Mouse (Mus musculus) liver, adult (tissue): Measurements from ENCODE around the gene Syndig1.

ENCODE experiments used
- GATA4 ChIP-seq: IDR thresholded peaks from 2 replicates; pipeline ENCODE4 v1.6.1; 2014; ENCODE audit warnings: mild to moderate bottlenecking, low read length; ENCODE audit not compliant: insufficient replicate concordance

Syndig1 gene

DNA sequence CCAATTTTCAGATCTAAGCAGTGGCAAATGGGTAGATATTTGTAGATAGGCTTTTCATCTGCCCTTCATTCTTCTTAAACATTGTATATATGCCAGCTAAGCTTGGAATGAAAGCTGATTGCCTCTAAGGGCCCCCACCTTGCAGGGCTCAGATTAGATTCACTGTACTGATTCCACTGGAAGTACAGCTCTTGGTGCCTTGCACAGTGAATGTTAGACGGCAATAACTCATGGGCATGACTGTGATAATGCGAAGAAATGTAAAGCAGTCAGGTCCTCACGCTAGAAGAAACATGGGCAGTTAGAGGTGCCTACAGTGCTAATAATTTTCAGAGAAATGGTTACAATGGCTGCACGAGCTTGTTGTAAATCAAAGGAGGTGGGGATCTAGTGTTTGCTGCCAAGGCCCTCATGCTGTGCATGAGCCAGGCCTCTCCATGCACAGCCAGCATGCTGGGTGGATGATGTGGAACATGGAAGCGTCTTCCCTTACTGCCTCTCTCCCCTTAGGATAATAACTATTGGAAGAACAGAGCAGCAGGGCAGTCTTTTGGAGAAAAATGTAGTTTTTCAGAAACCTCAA, 167.5 kb downstream of the Syndig1 start:
- no peak for TF ChIP-seq GATA4

DNA sequence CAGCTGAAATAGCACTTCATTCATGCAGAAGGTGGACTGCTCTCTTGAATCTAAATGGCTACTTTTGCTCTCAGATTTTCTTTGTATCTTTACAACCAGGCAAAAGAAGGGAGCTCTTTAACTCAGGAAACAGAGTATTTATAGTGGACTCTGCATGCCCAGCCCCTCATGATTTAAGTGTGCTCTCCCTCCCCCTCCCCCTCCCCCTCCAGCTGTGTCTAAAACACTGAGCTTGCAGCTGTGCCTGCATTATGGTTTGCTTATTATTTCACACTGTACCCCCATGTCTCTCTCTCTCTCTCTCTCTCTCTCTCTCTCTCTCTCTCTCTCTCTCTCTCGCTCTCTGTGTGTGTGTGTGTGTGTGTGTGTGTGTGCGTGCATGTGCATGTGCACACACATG, 168.6 kb downstream of the Syndig1 start:
- no peak for TF ChIP-seq GATA4

DNA sequence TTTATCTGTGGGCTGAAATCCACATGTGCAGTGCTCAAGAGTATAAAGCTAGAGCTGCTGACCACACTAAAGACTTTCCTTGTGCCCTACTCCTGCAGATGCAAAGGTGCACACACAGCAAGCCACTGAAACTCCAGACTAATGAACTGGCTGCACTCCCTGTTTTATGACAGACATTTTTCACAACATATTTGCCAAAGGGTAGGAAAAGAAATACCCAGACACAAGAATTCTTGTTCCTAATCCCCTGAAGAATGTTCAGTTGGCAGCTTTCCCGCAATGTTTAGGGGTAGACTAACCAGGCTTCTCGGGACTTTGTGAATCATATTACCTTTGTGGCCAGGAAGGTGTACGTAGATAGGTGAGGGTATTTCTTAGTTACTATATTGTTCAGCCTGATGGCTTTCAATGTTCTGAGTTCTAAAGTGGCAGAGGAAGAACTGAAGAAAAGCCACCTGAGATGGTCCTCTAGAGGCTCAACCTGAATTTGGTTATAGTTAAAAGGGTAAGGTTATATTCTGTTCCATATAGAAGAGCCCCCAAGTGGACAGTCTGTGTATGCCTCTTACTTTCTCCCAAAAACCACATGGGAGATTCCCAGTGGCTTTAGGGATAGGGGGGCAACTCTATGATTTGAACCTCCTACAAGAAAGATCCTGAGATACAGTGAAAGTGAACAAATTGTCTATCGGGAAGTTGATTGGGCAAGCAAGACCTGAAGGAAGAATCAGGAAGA, 169.5 kb downstream of the Syndig1 start:
- TF ChIP-seq GATA4, result no peak

DNA sequence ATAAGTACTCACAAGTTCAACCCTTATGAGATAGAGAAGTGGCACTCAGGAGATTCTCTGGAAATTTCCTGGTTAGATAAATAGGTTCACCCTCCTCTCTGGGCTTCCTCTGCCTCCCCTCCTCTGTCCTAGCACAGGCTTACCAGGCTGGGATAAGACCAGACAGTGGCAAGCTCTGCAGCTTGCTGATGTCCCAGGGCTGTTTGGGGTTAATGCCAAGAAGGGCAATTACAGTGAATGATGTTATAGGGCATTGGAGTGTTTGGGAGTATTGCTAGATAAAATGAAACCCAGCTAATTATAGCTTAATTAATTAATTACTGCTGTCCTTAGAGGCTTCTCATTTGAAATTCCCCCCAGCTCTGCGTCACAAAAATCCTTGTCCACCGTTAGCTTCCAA, 171.6 kb downstream of the Syndig1 start:
- TF ChIP-seq GATA4, result no peak

DNA sequence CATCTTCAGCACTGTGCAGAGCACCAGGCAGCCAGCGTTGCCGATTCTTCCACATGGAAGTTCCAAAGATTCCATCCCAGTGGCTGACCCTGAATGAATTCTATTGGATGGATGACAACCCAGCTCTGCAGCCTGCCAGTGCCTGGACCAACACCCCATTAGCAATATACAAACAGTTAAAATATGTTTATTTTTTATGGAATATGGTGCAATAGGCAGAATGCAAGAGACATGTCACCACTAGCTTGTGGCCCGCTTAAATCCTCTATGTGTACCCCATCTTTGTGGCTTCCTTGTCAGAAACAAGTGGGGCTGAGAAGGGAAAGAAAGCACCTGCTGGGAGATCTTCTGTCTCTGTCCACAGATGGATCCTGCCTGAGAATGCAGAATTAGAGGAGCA, 174.5 kb downstream of the Syndig1 start:
- TF ChIP-seq GATA4, result no peak

DNA sequence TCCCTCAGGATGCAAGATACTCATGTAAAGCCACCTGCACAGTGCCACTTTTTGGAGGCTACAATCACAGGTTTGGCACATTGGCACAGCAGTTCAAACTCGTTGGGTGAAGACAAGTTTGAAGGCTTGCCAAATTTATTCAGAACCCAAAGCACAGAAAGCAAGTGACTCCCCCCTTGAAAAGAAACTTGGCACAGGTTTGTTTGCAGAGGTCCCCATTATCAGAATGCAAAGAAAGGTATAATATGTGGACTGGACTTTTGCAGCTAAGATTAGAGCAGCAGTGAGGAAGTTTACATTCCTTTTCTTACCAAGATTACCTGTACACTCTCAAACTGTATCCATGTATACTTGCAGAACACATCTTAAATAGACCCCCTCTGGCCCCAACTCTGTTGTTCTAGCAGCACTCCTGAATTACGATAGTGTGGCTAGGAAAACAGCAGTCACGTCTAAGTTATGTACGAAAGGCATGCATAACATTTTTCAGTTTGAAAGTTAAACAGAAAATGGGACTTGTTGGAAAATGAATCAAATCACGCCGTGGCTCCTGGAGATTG, 183.9 kb downstream of the Syndig1 start:
- no peak for TF ChIP-seq GATA4

DNA sequence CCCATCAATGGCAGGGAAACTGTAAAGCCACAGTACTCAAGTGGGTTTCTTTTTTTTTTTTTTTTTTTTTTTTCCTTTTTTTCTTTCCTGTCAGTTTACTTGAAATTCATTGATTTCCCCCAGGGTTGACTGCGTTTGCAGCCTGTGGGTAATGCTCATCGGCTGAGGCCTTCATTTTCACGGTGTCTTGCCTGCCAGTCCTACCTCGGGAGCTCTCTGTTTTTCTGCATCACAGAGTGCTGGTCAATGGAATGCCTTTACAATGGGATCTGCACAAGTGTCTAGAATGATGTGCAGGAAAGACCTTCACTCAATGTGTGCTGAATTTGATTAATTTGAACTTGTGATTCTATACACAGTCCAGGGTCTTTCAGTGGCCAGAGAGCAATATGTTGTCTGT, 184.8 kb downstream of the Syndig1 start:
- TF ChIP-seq GATA4, result no peak

DNA sequence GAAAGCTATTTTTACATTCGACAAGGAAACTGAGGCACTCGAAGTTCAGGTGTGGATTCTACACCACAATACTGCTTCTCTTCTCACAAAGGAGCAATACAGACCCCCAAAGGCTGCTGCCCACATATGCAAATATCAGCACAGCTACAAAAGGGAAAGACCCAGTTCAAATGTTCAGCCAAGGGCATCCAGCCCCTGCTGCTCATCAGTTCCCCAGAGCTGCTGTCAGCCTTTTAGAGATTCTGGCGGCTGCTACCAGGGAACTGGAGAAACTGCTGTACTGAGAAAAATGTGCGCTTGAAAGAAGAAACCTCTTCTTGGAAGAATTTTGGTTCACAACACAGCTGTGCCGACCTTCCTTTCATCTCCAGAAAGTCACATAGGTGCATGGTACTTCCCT, 187.3 kb downstream of the Syndig1 start:
- no peak for TF ChIP-seq GATA4

DNA sequence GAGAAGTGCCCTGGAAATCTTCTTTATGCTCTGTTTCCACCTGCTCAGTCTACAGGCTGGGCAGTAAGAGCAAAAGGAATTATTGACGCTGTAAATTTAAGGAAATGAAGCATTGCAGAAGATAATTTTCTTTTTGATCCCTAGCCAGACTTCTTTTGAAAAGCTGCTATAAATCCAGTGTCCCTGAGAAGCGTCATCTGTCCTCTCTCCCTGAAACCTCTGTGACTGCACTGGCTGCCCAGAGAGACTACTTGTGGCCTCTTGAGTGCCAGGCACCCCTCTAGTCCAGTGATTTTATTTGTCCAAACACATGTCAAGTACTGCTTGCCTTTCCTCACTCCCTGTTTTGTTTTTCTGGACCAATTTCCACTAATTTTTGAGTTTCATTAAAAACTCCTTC, 191.7 kb downstream of the Syndig1 start:
- TF ChIP-seq GATA4, result no peak

DNA sequence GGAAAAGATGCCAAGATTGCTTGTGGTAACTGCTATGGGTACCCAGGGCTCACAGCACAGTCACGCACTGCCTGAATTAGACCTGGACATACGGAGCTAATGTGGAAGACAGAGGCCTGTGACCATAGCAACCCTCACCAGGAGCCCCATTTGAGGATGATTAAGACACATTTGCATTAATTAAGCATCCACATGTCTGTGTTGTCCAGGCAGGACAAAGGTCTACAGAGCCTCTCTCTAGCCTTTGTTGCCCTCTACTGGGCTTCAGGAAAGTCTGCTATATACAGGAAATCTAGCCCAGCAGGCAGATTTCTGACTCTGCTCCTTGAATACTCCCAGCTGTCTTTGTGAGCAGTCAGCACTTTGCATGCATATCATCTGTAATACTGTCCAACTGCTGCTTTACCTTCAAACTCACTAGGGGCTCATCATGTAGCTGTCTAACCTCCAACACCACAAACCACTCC, 194.9 kb downstream of the Syndig1 start:
- TF ChIP-seq GATA4, result no peak

DNA sequence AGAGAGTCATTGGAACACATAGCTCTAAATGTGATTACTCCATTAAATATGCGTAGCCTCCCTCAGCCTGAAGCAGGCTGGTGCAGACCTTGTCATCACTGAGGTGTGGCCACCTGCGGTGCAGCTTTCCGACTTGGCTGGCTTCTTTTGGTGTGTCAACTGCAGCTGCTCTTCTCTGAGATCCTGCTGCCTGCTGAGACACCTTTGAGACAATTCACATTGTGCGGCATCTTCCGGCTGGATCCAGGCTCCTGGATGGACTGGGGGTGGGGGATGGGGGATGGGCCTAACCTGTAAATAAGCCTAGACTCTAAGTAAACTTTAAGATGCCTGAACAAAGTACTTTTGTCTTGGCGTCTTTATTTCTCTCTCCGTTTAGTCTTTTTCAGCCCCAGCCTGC, 214.5 kb downstream of the Syndig1 start:
- TF ChIP-seq GATA4, result no peak
